Mouse (Mus musculus) midbrain, embryonic 12.5 days (tissue): Measurements from ENCODE around the gene Strap. TPM values are rescaled to one million over a fixed set of nuclear protein-coding genes. Genes with fewer than 3 reads are reported as not detected.

ENCODE experiments used
- ATAC-seq: fragments of 200-750 bp; cut with Nextera tagmentation; 2 replicates; pipeline ENCODE4 v1.8.0; 2017; ENCODE audit warnings: low read depth, moderate TSS enrichment, moderate library complexity; ENCODE audit not compliant: low FRiP score
- H3K27ac ChIP-seq: fragments of 300-500 bp; sonication (generic); replicated peaks from 2 replicates; pipeline ENCODE4 v1.5.1; 2016; ENCODE audit warnings: mild to moderate bottlenecking
- H3K27me3 ChIP-seq: fragments of 300-500 bp; sonication (generic); 2 replicates; pipeline ENCODE4 v1.6.1; 2016; ENCODE audit warnings: mild to moderate bottlenecking
- H3K36me3 ChIP-seq: fragments of 300-500 bp; sonication (generic); 2 replicates; pipeline ENCODE4 v1.6.1; 2016
- H3K4me1 ChIP-seq: fragments of 300-500 bp; sonication (generic); 2 replicates; pipeline ENCODE4 v1.6.1; 2016
- H3K4me2 ChIP-seq: fragments of 300-500 bp; sonication (generic); replicated peaks from 2 replicates; pipeline ENCODE4 v1.6.1; 2016; ENCODE audit warnings: mild to moderate bottlenecking, moderate library complexity
- H3K4me3 ChIP-seq: fragments of 300-500 bp; sonication (generic); 2 replicates; pipeline ENCODE4 v1.5.1; 2016; ENCODE audit warnings: mild to moderate bottlenecking
- H3K9ac ChIP-seq: fragments of 300-500 bp; sonication (generic); replicated peaks from 2 replicates; pipeline ENCODE4 v1.6.1; 2016; ENCODE audit warnings: mild to moderate bottlenecking, moderate library complexity
- H3K9me3 ChIP-seq: fragments of 300-500 bp; sonication (generic); 2 replicates; pipeline ENCODE4 v1.6.1; 2016; ENCODE audit warnings: mild to moderate bottlenecking
- WGBS: fragments of 180-500 bp; shearing (Covaris S2); methylation state at CpG from one replicate; pipeline ENCODE4 v1.1.7; 2016; 5-methylcytosine and 5-hydroxymethylcytosine counted together
- polyA plus RNA-seq: library from polyadenylated mRNA; unstranded; fragments of >200 nt; fragmentation: Nextera tagmentation; extraction: Ambion mirVana; gene quantifications from 2 replicates; pipeline ENCODE4 v1.2.1, GENCODE M21; 2016

Strap gene
- 203 and 210 TPM in 2 replicates for polyA plus RNA-seq

- Histone ChIP-seq H3K27me3 (no peaks in the 10 kb centered on the region), H3K27ac (peak within 1 kb of the TSS; percentile 72), H3K4me1 (peaks cover 18% of the 10 kb centered on the region), H3K36me3 (peaks cover 16% of the 10 kb centered on the region), H3K4me3 (peak within 1 kb of the TSS; percentile 83), H3K9me3 (no peaks in the 10 kb centered on the region), H3K9ac (peak within 1 kb of the TSS; percentile 83), H3K4me2 (peak within 1 kb of the TSS; percentile 92)
- under 1% methylated on average over 72 of the region's 86 CpGs for WGBS
- peak; percentile 98 for ATAC-seq
Measured at GRCm38 (mm10) chr6:137734846-137735609, at the start of gene Strap. Gene Strap (plus strand): TSS chr6:137735078.

- no peak overlapping the region for H3K4me3 ChIP-seq
- H3K27me3 ChIP-seq: peaks cover 7% of the 10 kb centered on the region; the same call in 1 of the 2 replicates
- H3K4me1 ChIP-seq: no peaks in the 10 kb centered on the region
- no peak overlapping the region for H3K27ac ChIP-seq
- H3K9me3 ChIP-seq: no peaks in the 10 kb centered on the region
- no peak overlapping the region for H3K9ac ChIP-seq
- no peak overlapping the region for H3K4me2 ChIP-seq
- WGBS: 92% methylated on average over 5 of the region's 5 CpGs
- no peaks in the 10 kb centered on the region for H3K36me3 ChIP-seq
- no peak for ATAC-seq
Measured at GRCm38 (mm10) chr6:137687667-137688066, 47.2 kb upstream of the Strap start.

- Histone ChIP-seq H3K27me3 (peaks cover 10% of the 10 kb centered on the region; the same call in 1 of the 2 replicates), H3K27ac (no peak overlapping the region), H3K36me3 (no peaks in the 10 kb centered on the region), H3K9ac (no peak overlapping the region), H3K4me2 (no peak overlapping the region), H3K9me3 (no peaks in the 10 kb centered on the region), H3K4me1 (no peaks in the 10 kb centered on the region), H3K4me3 (no peak overlapping the region)
- 93% methylated on average over 3 of the region's 3 CpGs for WGBS
- no peak for ATAC-seq
Measured at GRCm38 (mm10) chr6:137688079-137688478, 46.8 kb upstream of the Strap start.

- H3K4me2 ChIP-seq: no peak overlapping the region
- no peak for ATAC-seq
- H3K36me3 ChIP-seq: no peaks in the 10 kb centered on the region
- no peak overlapping the region for H3K4me3 ChIP-seq
- WGBS: 83% methylated on average over 11 of the region's 11 CpGs
- no peaks in the 10 kb centered on the region for H3K9me3 ChIP-seq
- no peak overlapping the region for H3K27ac ChIP-seq
- H3K4me1 ChIP-seq: no peaks in the 10 kb centered on the region
- H3K27me3 ChIP-seq: peaks cover 15% of the 10 kb centered on the region; the same call in 1 of the 2 replicates
- no peak overlapping the region for H3K9ac ChIP-seq
Measured at GRCm38 (mm10) chr6:137688506-137689105, 46.3 kb upstream of the Strap start.

GRCm38 (mm10) chr6:137690550-137691119, 44.2 kb upstream of the Strap start:
- H3K36me3 ChIP-seq: no peaks in the 10 kb centered on the region
- H3K27ac ChIP-seq: no peak overlapping the region
- H3K4me1 ChIP-seq: no peaks in the 10 kb centered on the region
- no peak overlapping the region for H3K9ac ChIP-seq
- WGBS: 78% methylated on average over 2 of the region's 2 CpGs
- no peaks in the 10 kb centered on the region for H3K9me3 ChIP-seq
- no peak overlapping the region for H3K4me3 ChIP-seq
- H3K27me3 ChIP-seq: peaks cover 26% of the 10 kb centered on the region
- H3K4me2 ChIP-seq: no peak overlapping the region
- no peak for ATAC-seq

GRCm38 (mm10) chr6:137694310-137694709, 40.6 kb upstream of the Strap start:
- Histone ChIP-seq H3K36me3 (no peaks in the 10 kb centered on the region), H3K27me3 (peaks cover 33% of the 10 kb centered on the region), H3K4me3 (no peak overlapping the region), H3K9me3 (no peaks in the 10 kb centered on the region), H3K4me1 (no peaks in the 10 kb centered on the region; the same call in 1 of the 2 replicates), H3K4me2 (no peak overlapping the region), H3K9ac (no peak overlapping the region), H3K27ac (no peak overlapping the region)
- WGBS: 88% methylated on average over 2 of the region's 2 CpGs
- ATAC-seq: no peak

- H3K4me2 ChIP-seq: no peak overlapping the region
- H3K27me3 ChIP-seq: peaks cover 33% of the 10 kb centered on the region
- H3K4me1 ChIP-seq: no peaks in the 10 kb centered on the region; the same call in 1 of the 2 replicates
- no peak overlapping the region for H3K4me3 ChIP-seq
- H3K9me3 ChIP-seq: no peaks in the 10 kb centered on the region
- no peaks in the 10 kb centered on the region for H3K36me3 ChIP-seq
- no peak overlapping the region for H3K9ac ChIP-seq
- 94% methylated on average over 8 of the region's 8 CpGs for WGBS
- H3K27ac ChIP-seq: no peak overlapping the region
- ATAC-seq: no peak
Measured at GRCm38 (mm10) chr6:137695046-137695445, 39.8 kb upstream of the Strap start.

- 61% methylated on average over 8 of the region's 8 CpGs for WGBS
- Histone ChIP-seq H3K4me3 (no peak overlapping the region), H3K4me1 (no peaks in the 10 kb centered on the region; the same call in 1 of the 2 replicates), H3K27ac (no peak overlapping the region), H3K4me2 (no peak overlapping the region), H3K27me3 (peaks cover 32% of the 10 kb centered on the region), H3K9ac (no peak overlapping the region), H3K9me3 (no peaks in the 10 kb centered on the region), H3K36me3 (no peaks in the 10 kb centered on the region)
- peak; percentile 49; the same call in 1 of the 2 replicates for ATAC-seq
Measured at GRCm38 (mm10) chr6:137696445-137697204, 38.3 kb upstream of the Strap start.

GRCm38 (mm10) chr6:137699434-137699833, 35.4 kb upstream of the Strap start:
- Histone ChIP-seq H3K4me3 (no peak overlapping the region), H3K9ac (no peak overlapping the region), H3K4me2 (no peak overlapping the region), H3K27ac (no peak overlapping the region), H3K4me1 (no peaks in the 10 kb centered on the region; the same call in 1 of the 2 replicates), H3K27me3 (peaks cover 29% of the 10 kb centered on the region), H3K36me3 (no peaks in the 10 kb centered on the region), H3K9me3 (no peaks in the 10 kb centered on the region)
- ATAC-seq: no peak; the same call in 1 of the 2 replicates
- 84% methylated on average over 7 of the region's 7 CpGs for whole genome bisulfite sequencing

- no peak overlapping the region for H3K9ac ChIP-seq
- peaks cover 20% of the 10 kb centered on the region for H3K27me3 ChIP-seq
- H3K4me1 ChIP-seq: no peaks in the 10 kb centered on the region; the same call in 1 of the 2 replicates
- H3K4me3 ChIP-seq: no peak overlapping the region
- H3K9me3 ChIP-seq: no peaks in the 10 kb centered on the region
- H3K4me2 ChIP-seq: no peak overlapping the region
- no peaks in the 10 kb centered on the region for H3K36me3 ChIP-seq
- WGBS: 93% methylated on average over 3 of the region's 3 CpGs
- no peak overlapping the region for H3K27ac ChIP-seq
- ATAC-seq: no peak
Measured at GRCm38 (mm10) chr6:137702186-137702585, 32.7 kb upstream of the Strap start.

- no peak overlapping the region for H3K9ac ChIP-seq
- no peak for ATAC-seq
- no peak overlapping the region for H3K4me3 ChIP-seq
- peaks cover 20% of the 10 kb centered on the region for H3K27me3 ChIP-seq
- no peak overlapping the region for H3K27ac ChIP-seq
- H3K4me1 ChIP-seq: no peaks in the 10 kb centered on the region; the same call in 1 of the 2 replicates
- H3K9me3 ChIP-seq: no peaks in the 10 kb centered on the region
- no peak overlapping the region for H3K4me2 ChIP-seq
- 94% methylated on average over 4 of the region's 4 CpGs for WGBS
- no peaks in the 10 kb centered on the region for H3K36me3 ChIP-seq
Measured at GRCm38 (mm10) chr6:137702918-137703317, 32.0 kb upstream of the Strap start.
